Mouse (Mus musculus) cortical plate, adult 2 months (tissue): ENCODE measurements around the gene Ngb.

Source experiments
- CTCF ChIP-seq: fragments of 200-500 bp; IDR thresholded peaks from 2 replicates; pipeline ENCODE4 v1.5.1; 2011; ENCODE audit warnings: mild to moderate bottlenecking, control low read depth, low read length; ENCODE audit not compliant: insufficient read depth; ENCODE audit errors: extremely low read depth
- POLR2A ChIP-seq: fragments of 200-500 bp; IDR thresholded peaks from 2 replicates; pipeline ENCODE4 v1.6.1; 2011; ENCODE audit warnings: mild to moderate bottlenecking, low read length, control low read depth; ENCODE audit not compliant: insufficient read depth; ENCODE audit errors: extremely low read depth

GRCm38 (mm10) chr12:87052661-87053321, 49.5 kb downstream of the Ngb start:
- TF ChIP-seq CTCF: peak; percentile 95
- no peak for TF ChIP-seq POLR2A
